Mouse (Mus musculus): ENCODE measurements around the gene Col15a1. TPM values are rescaled to one million over a fixed set of nuclear protein-coding genes. Genes with fewer than 3 reads are reported as not detected.

The Col15a1 gene
- total RNA-seq, 2 experiments from 2014 or later: 10.4 to 13.8 TPM

- intact Hi-C loops (cut with DNase I): no loop called here
- DNase-seq (ENCODE audit: extremely low spot score in 1 of 2, low spot score in 2 of 2): no peak
These were observed 19.1 kb downstream of the Col15a1 start for GRCm38 (mm10) chr4:47227101-47227500.

- intact Hi-C loops (cut with DNase I): no loop called here
- DNase-seq (ENCODE audit: extremely low spot score in 1 of 2, low spot score in 2 of 2): peak; percentile 69 to 75
These were observed 19.8 kb downstream of the Col15a1 start for GRCm38 (mm10) chr4:47227756-47228155.

DNA sequence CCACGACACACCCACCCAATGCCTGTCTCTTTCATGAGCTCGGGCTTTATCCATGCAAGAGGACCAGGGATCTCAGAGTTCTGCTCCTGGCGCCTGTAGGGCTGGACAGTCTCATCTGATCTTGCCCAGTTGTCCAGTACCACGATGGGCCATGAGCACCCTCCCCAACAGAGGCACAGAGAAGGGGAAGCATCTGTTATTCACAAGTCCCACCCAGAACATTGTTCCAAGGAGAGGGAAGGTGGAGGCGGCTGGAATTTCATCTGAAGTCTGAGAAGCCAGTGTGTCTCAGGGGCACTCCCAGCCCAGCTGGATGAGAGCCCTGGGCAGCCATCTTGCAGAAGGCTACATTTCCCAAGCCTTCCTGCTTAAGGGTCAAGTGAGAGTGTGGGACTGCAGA, 21.0 kb downstream of the Col15a1 start:
- intact Hi-C loops (cut with DNase I): no loop called here
- DNase-seq (ENCODE audit: extremely low spot score in 1 of 2, low spot score in 2 of 2): no peak

DNA sequence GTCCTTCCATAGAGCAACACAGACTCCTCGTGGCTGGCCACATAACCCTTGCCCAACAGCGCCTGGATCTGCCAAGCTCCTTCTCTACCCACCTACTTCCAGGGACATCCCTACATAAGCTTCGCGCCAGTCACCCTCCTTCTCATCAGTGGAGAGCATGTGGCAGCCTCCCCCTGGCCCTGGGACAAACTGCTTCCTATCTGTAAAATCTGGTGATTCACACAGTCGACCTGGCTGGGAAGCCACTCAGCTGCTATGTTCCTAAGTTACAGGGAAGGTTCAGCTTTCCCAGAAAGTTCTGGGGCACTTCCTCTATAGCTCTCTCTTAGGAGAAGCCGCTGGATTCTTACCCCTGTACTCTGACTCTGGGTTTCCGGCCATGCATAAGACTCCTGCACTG, 22.5 kb downstream of the Col15a1 start:
- intact Hi-C loops (cut with DNase I): no loop called here
- DNase-seq (ENCODE audit: extremely low spot score in 1 of 2, low spot score in 2 of 2): no peak

DNA sequence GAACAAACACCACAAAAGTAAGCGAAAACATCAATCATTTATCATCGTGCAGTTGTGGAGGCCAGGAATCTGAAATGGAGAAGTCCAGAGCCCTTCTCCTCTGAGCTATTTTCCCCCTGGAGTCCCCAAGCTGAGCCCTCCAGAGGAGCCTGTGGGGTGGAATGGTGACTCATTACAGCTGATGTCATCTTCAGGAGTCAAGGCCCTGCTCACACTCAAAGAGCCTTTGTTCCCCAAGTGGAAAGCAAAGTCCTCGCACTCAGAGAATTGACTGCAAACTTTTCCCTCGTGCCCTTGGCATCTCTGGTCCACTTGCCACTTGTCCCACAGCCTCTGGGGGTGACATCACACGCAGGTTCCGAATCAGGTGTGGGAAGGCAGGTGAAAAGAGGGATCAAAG, 23.4 kb downstream of the Col15a1 start:
- intact Hi-C loops (cut with DNase I): no loop called here

DNA sequence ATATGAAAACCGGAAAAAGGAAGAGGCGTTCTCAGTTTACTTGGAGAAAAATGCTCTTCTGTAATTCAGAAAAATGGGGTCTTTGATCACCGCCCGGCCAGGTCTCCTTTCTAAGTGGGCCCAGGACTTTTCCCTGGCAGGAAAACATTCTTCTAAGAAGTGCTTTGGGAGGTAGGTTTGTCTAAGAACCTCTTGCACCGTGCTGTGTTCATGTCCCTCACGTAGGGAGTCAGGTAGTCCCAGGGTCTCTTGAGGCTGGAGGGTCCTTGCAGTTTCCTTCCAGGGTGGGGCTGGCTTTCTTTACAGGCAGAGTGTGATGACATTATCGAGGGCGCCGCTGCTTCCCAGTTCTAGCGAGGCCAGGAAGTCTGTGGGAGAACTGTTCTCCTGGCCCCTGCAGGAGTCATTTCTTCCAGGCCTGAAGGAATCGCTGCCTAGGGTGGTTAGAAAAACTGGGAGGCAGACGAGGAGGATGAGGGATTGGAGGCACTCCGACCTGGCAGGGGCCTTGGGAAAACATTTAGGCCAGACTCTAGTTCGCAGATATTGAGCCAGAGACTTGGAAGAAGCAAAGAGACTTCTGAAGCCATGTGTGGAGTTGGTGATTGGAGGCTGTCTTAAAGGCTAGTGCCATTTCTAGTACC, 25.4 kb downstream of the Col15a1 start:
- no peak for DNase-seq (ENCODE audit: extremely low spot score in 1 of 2, low spot score in 2 of 2)
- intact Hi-C loops (cut with DNase I): no loop called here

More for the DNA sequence above, 23.4 kb downstream of the Col15a1 start:
- DNase-seq (ENCODE audit: extremely low spot score in 1 of 2, low spot score in 2 of 2): no peak

DNA sequence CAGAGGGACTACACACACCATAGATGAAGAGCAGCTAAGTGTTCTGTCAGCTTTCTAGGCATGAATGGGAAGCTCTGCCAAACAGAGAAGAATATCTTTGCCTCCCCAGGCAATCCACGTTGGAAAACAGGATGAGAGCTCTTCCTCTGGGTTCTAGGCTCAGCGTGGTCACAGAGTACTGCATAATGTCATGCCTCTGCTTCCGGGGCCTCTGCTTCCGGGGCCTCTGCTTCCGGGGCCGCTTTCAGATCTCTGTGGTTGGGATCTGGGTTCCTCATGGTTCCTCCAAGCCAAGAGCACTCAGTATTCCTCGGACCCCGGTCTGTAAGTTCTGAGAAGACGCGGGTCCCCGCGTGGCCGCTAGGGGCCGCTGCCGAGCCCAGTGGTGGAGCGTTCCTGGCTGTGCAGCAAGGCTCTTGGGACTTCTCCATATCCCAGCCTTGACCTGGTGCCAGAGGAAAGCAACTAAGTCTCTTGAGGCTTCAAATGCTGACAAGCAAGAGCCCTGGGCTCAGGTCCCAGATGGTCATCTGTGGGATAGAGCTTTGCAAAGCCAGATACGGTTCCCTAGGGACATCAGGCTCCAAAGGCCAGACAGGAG, 26.8 kb downstream of the Col15a1 start:
- peak; percentile 74 to 90 for DNase-seq (ENCODE audit: extremely low spot score in 1 of 2, low spot score in 2 of 2)
- intact Hi-C loops (cut with DNase I): no loop called here

GRCm38 (mm10) chr4:47235312-47235711, 27.4 kb downstream of the Col15a1 start:
- intact Hi-C loops (cut with DNase I): no loop called here
- DNase-seq (ENCODE audit: extremely low spot score in 1 of 2, low spot score in 2 of 2): peak in 1 of 2 experiments; percentile 47

DNA sequence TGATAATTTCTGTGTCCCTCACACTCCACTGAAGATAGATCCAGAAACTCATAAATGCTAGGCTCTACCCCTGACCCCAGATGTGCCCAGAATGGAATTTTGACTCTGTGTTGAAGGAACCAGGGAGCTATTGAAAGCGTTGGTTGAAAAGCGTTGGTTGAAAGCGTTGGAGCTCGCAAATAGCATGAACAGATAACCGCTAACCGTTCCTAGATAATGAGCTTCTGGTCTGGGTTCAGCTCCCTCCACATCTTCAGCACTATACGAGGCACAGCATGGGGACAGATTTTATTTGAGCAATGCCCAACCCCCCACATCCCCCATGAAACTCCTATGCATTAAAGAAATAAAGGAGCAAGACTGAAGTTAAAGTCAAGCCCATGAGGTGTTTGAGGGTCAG, 28.1 kb downstream of the Col15a1 start:
- intact Hi-C loops (cut with DNase I): no loop called here
- no peak for DNase-seq (ENCODE audit: extremely low spot score in 1 of 2, low spot score in 2 of 2)

- intact Hi-C loops (cut with DNase I): no loop called here
- peak in 1 of 2 experiments; percentile 77 for DNase-seq (ENCODE audit: extremely low spot score in 1 of 2, low spot score in 2 of 2)
These were observed 29.3 kb downstream of the Col15a1 start for GRCm38 (mm10) chr4:47237220-47237619.

- intact Hi-C loops (cut with DNase I): no loop called here
- no peak for DNase-seq (ENCODE audit: extremely low spot score in 1 of 2, low spot score in 2 of 2)
These were observed 31.2 kb downstream of the Col15a1 start for GRCm38 (mm10) chr4:47239114-47239513.

GRCm38 (mm10) chr4:47240901-47241300, 32.9 kb downstream of the Col15a1 start:
- intact Hi-C loops (cut with DNase I): no loop called here
- DNase-seq (ENCODE audit: extremely low spot score in 1 of 2, low spot score in 2 of 2): no peak

DNA sequence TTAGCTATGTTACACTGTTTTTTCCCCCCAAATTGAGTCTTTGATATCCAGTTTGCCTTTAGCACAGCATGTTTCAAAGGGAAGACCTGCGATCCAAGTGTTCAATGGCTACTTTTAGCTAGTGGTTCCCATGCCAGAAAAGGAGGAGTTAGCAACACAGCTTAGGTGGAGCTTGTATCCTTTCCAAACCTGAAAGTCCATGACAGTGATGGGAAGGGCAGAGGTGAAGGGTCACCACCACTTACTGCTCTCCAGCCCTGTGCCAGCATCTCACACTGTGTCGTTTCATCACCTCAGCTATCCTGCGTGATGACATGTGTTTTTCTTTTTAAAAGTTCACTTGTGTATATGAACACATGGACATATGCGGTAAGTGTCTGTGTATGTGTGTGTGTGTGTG, 34.2 kb downstream of the Col15a1 start:
- intact Hi-C loops (cut with DNase I): no loop called here
- DNase-seq (ENCODE audit: extremely low spot score in 1 of 2, low spot score in 2 of 2): no peak

- no peak for DNase-seq (ENCODE audit: extremely low spot score in 1 of 2, low spot score in 2 of 2)
- intact Hi-C loops (cut with DNase I): loop anchor here (5.0 kb wide), 1 partner anchor 153 kb away; no protein-coding TSS in a partner anchor
These were observed 36.7 kb downstream of the Col15a1 start for GRCm38 (mm10) chr4:47244651-47245050.

GRCm38 (mm10) chr4:47245621-47246020, 37.7 kb downstream of the Col15a1 start:
- intact Hi-C loops (cut with DNase I): loop anchor here (2.0 to 5.0 kb wide), 2 partner anchors 107 to 152 kb away; partner anchors contain the start of gene Tgfbr1
- no peak for DNase-seq (ENCODE audit: extremely low spot score in 1 of 2, low spot score in 2 of 2)

DNA sequence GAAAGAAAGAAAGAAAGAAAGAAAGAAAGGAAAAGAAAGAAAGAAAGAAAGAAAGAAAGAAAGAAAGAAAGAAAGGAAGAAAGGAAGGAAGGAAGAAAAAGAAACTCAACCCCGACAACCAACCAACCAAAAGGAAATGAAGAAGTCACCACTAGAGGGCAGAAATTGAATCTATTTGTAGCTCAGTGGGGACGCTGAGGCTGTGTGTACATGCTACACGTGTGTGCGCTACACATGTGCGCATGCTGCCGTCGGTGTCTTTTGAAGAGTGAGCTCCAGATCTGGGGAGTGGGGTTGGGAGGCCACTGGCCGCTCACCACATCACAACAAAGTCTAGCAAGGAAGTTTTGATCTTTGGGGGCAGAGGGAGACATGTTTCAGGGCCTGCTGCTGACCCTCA, 38.9 kb downstream of the Col15a1 start:
- intact Hi-C loops (cut with DNase I): loop anchor here (2.0 to 5.0 kb wide), 2 partner anchors 106 to 150 kb away; partner anchors contain the start of gene Tgfbr1
- DNase-seq (ENCODE audit: extremely low spot score in 1 of 2, low spot score in 2 of 2): no peak

DNA sequence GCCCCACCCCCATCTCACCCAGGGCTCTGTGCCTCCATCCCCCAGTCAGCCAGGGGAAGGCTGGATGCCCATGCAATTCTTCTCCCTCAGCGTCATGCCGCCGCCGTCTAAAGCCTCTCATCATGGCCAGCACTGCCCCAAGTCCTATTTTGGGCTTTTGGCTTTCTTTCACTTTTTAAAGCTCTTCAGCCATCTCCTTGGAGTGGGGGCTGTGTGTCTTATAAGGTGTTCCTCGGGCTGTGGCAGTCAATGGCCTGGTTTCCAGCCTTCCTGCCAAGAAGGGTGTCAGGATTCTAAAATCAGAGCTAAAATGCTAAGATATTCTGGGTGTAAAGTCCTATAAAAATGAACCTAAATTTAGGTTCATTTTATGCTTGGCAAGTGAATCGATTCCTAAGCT, 39.6 kb downstream of the Col15a1 start:
- DNase-seq (ENCODE audit: extremely low spot score in 1 of 2, low spot score in 2 of 2): no peak
- intact Hi-C loops (cut with DNase I): loop anchor here (2.0 to 5.0 kb wide), 2 partner anchors 105 to 150 kb away; partner anchors contain the start of gene Tgfbr1

GRCm38 (mm10) chr4:47249193-47249592, 41.2 kb downstream of the Col15a1 start:
- no peak for DNase-seq (ENCODE audit: extremely low spot score in 1 of 2, low spot score in 2 of 2)
- intact Hi-C loops (cut with DNase I): loop anchor here (5.0 kb wide), 1 partner anchor 148 kb away; no protein-coding TSS in a partner anchor

DNA sequence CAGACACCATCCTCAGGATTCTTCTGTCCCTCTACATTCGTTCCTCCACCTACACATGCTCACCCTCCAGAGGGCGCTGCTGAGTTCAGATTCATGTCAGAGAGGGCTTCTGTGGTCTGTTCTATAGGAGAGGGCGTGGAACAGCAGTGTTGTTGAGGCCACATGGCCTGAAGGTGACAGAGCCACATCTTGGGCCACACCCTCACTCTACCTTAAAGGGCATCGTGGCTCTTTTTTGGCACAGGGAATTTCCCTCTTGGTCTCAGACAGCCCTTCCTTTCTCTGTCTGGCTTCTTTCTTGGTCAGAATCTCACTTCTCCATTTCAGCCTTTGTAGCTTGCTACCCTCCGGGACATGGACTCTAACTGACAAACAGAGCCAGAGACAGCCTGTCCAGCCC, 43.1 kb downstream of the Col15a1 start:
- peak in 1 of 2 experiments; percentile 84 for DNase-seq (ENCODE audit: extremely low spot score in 1 of 2, low spot score in 2 of 2)
- intact Hi-C loops (cut with DNase I): loop anchor here (5.0 kb wide), 1 partner anchor 129 kb away; no protein-coding TSS in a partner anchor

All from left cerebral cortex, postnatal 10 days (tissue).